Mouse (Mus musculus) bone marrow macrophage, adult 2 months (primary cell): ENCODE results near the gene Fam241a.

ENCODE experiments used
- CTCF ChIP-seq: IDR thresholded peaks from 2 replicates; pipeline ENCODE4 v1.5.1; 2012; ENCODE audit warnings: low read depth, mild to moderate bottlenecking, low read length, moderate library complexity
- POLR2A ChIP-seq: IDR thresholded peaks from 2 replicates; pipeline ENCODE4 v1.6.1; 2012; ENCODE audit warnings: mild to moderate bottlenecking, low read depth, low read length, borderline replicate concordance

DNA sequence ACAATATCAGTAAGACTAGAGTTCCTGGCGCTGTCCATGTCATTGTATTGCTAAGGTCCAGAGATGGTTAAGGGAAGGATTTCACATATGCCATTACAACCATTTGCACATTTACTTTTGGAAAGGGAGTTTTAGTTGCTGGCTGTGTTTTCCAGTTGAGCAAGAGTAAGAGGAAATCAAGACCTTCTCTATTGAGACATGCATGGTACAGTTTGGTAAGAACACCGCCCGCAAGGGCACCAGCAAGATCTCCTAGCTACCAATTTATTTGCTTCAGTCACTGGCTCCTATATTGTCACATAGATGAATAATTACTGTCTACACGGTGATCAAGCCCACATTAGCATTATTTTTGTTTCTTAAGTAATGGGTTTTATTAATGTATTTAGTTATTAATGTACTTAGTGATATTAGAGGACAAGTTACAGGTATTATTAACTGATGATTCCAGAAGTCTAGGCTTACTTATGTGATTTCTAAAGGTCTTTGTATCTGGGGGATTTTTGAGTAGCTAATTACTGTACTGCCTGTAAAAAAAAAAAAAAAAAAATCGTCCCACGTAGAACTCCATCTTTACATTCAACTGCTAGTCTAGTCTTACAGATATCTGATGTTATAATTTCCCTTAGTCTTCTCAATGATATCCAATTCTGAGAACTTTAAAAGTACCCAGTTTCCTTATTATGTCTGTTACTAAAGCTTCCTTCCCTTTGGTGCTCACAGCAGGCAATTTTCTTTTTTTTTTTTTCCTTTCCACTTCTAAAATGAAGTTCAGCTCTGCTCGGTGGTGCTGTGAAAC lies 944 bp downstream of the Fam241a start:
- TF ChIP-seq CTCF, result no peak
- TF ChIP-seq POLR2A, result no peak
